Mouse (Mus musculus): ENCODE measurements around the gene Ttc37. TPM values are rescaled to one million over a fixed set of nuclear protein-coding genes. Genes with fewer than 3 reads are reported as not detected.

Gene Ttc37
- polyA plus RNA-seq, 1 experiment from 2014 or later, result 17.5 TPM

DNA sequence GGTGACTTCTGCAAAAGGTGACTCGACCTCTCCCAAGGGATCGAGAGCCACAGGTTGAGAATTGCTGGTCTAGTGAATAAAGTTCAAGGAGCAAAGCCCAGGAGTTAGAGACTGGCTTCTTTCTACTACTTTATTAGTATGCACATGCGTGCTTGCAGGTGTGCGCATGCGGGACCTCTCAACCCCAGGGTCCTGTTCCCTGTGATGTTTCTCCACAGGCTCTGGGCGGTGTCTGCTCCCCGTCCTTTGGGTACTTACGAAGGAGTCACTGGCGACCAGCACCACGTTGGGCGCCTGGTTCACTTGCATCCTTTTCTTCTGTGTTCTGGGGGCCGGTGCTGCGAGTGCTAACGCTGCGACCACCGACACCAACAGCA, 430 bp upstream of the Ttc37 start:
- Histone ChIP-seq H3K36me3 (peaks cover 15% of the 10 kb centered on the region), H3K4me1 (peaks cover 6% of the 10 kb centered on the region; the same call in 1 of the 2 replicates), H3K27ac (peak overlapping the region; percentile 80; the same call in 1 of the 2 replicates), H3K9me3 (no peaks in the 10 kb centered on the region), H3K4me2 (replicated peaks) (peak overlapping the region; percentile 61), H3K27me3 (no peaks in the 10 kb centered on the region), H3K4me3 (peak overlapping the region; percentile 68), H3K9ac (peak overlapping the region; percentile 71)
- peak; percentile 83 for ATAC-seq (ENCODE audit: low FRiP score, low read depth)
- 4% methylated on average over 16 of the region's 16 CpGs for WGBS

DNA sequence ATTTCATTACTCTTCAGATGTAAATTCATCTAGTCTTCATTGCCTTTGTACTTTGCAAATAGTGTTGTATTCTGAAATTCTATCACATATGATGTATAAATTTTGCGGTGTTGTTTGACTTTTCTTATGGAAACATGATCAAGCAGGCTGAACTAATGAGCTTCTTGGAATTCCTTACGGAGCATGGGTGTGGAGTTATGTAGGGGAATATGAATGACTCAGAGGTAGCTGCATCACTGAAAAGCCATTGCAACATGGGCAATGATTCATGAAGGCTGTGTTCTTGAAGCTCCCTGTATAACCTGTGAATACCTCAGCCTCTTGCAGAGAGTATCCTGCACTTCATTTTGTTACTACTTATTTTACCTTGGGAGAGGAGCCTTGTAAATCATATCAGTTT, 3.5 kb downstream of the Ttc37 start:
- Histone ChIP-seq H3K36me3 (peaks cover 22% of the 10 kb centered on the region), H3K9ac (no peak overlapping the region), H3K4me1 (peaks cover 6% of the 10 kb centered on the region; the same call in 1 of the 2 replicates), H3K9me3 (no peaks in the 10 kb centered on the region), H3K27ac (no peak overlapping the region), H3K4me3 (no peak overlapping the region), H3K4me2 (replicated peaks) (no peak overlapping the region), H3K27me3 (no peaks in the 10 kb centered on the region)
- 94% methylated on average over 2 of the region's 2 CpGs for WGBS
- ATAC-seq (ENCODE audit: low FRiP score, low read depth), result no peak

GRCm38 (mm10) chr13:76109069-76109824, 10.7 kb downstream of the Ttc37 start:
- Histone ChIP-seq H3K4me1 (no peaks in the 10 kb centered on the region), H3K36me3 (peaks cover 45% of the 10 kb centered on the region), H3K9me3 (no peaks in the 10 kb centered on the region), H3K4me2 (replicated peaks) (no peak overlapping the region), H3K27me3 (no peaks in the 10 kb centered on the region), H3K4me3 (no peak overlapping the region), H3K27ac (no peak overlapping the region), H3K9ac (no peak overlapping the region)
- no peak for ATAC-seq (ENCODE audit: low FRiP score, low read depth)
- WGBS, result 89% methylated on average over 18 of the region's 18 CpGs

GRCm38 (mm10) chr13:76128799-76129198, 30.3 kb downstream of the Ttc37 start:
- H3K27me3 ChIP-seq, result no peaks in the 10 kb centered on the region
- no peak overlapping the region for H3K4me3 ChIP-seq
- no peaks in the 10 kb centered on the region for H3K9me3 ChIP-seq
- ATAC-seq (ENCODE audit: low FRiP score, low read depth), result no peak
- WGBS, result 93% methylated on average over 4 of the region's 4 CpGs
- H3K4me1 ChIP-seq, result no peaks in the 10 kb centered on the region
- H3K9ac ChIP-seq, result no peak overlapping the region
- H3K27ac ChIP-seq, result no peak overlapping the region
- H3K36me3 ChIP-seq, result peaks cover 79% of the 10 kb centered on the region
- no peak overlapping the region for H3K4me2 ChIP-seq (replicated peaks)

DNA sequence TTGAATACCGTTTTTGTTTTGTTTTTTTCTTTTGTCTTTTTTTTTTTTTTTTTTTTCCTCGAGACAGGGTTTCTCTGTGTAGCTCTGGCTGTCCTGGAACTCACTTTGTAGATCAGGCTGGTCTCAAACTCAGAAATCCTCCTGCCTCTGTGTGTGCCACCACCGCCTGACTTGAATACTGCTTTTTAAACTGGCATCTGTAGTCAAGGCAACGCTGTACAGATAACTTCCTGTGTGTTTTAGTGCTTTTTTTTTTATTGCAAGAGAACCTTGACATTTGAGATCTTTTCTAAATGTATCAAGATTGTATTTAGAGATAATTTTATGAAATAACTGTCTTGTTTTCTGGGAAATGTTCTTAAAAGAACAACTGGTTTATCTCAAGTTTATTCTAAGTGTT, 33.9 kb downstream of the Ttc37 start:
- 84% methylated on average over 4 of the region's 4 CpGs for WGBS
- no peaks in the 10 kb centered on the region for H3K9me3 ChIP-seq
- H3K27me3 ChIP-seq, result no peaks in the 10 kb centered on the region
- H3K4me1 ChIP-seq, result no peaks in the 10 kb centered on the region
- H3K36me3 ChIP-seq, result peaks cover 69% of the 10 kb centered on the region
- H3K4me3 ChIP-seq, result no peak overlapping the region
- no peak overlapping the region for H3K4me2 ChIP-seq (replicated peaks)
- ATAC-seq (ENCODE audit: low FRiP score, low read depth), result no peak
- H3K9ac ChIP-seq, result no peak overlapping the region
- H3K27ac ChIP-seq, result no peak overlapping the region

- Histone ChIP-seq H3K9me3 (no peaks in the 10 kb centered on the region), H3K4me3 (no peak overlapping the region), H3K9ac (no peak overlapping the region), H3K36me3 (peaks cover 58% of the 10 kb centered on the region), H3K4me2 (replicated peaks) (no peak overlapping the region), H3K4me1 (no peaks in the 10 kb centered on the region), H3K27ac (no peak overlapping the region), H3K27me3 (no peaks in the 10 kb centered on the region)
- 80% methylated on average over 3 of the region's 3 CpGs for WGBS
- ATAC-seq (ENCODE audit: low FRiP score, low read depth), result no peak
These were observed 40.3 kb downstream of the Ttc37 start for GRCm38 (mm10) chr13:76138862-76139261.

GRCm38 (mm10) chr13:76141117-76141808, 42.7 kb downstream of the Ttc37 start:
- Histone ChIP-seq H3K9me3 (no peaks in the 10 kb centered on the region), H3K9ac (no peak overlapping the region), H3K27me3 (no peaks in the 10 kb centered on the region), H3K27ac (no peak overlapping the region), H3K4me1 (no peaks in the 10 kb centered on the region), H3K4me2 (replicated peaks) (no peak overlapping the region), H3K4me3 (no peak overlapping the region), H3K36me3 (peaks cover 47% of the 10 kb centered on the region)
- WGBS, result 91% methylated on average over 12 of the region's 12 CpGs
- ATAC-seq (ENCODE audit: low FRiP score, low read depth), result no peak

DNA sequence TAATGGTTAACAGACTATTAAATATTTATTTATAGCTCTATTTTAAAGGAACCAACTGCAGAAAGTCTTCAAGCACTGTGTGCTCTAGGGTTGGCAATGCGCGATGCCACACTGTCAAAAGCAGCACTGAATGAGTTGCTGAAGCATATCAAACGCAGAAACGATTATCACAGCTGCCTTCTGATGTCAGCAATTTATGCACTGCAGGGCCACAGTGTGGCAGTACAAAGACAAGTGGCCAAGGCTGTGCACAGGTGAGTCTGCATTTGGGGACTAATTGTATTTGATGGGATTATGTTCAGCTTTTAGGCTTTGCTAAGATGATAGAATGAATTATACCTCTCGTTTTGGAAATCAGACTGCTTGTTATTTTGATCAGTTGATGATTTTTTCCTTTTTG, 51.9 kb downstream of the Ttc37 start:
- H3K4me2 ChIP-seq (replicated peaks), result no peak overlapping the region
- 92% methylated on average over 5 of the region's 5 CpGs for WGBS
- H3K27ac ChIP-seq, result no peak overlapping the region
- H3K9me3 ChIP-seq, result no peaks in the 10 kb centered on the region
- ATAC-seq (ENCODE audit: low FRiP score, low read depth), result no peak
- no peaks in the 10 kb centered on the region for H3K4me1 ChIP-seq
- H3K27me3 ChIP-seq, result no peaks in the 10 kb centered on the region
- H3K4me3 ChIP-seq, result no peak overlapping the region
- no peak overlapping the region for H3K9ac ChIP-seq
- peaks cover 64% of the 10 kb centered on the region for H3K36me3 ChIP-seq

- Histone ChIP-seq H3K9me3 (no peaks in the 10 kb centered on the region), H3K4me3 (no peak overlapping the region), H3K27me3 (no peaks in the 10 kb centered on the region), H3K4me1 (no peaks in the 10 kb centered on the region), H3K36me3 (peaks cover 66% of the 10 kb centered on the region), H3K9ac (no peak overlapping the region), H3K4me2 (replicated peaks) (no peak overlapping the region), H3K27ac (no peak overlapping the region)
- ATAC-seq (ENCODE audit: low FRiP score, low read depth), result no peak
- WGBS, result 97% methylated on average over 3 of the region's 3 CpGs
These were observed 58.6 kb downstream of the Ttc37 start for GRCm38 (mm10) chr13:76157099-76157498.

GRCm38 (mm10) chr13:76157508-76157907, 59.0 kb downstream of the Ttc37 start:
- Histone ChIP-seq H3K4me1 (no peaks in the 10 kb centered on the region), H3K27me3 (no peaks in the 10 kb centered on the region), H3K4me2 (replicated peaks) (no peak overlapping the region), H3K4me3 (no peak overlapping the region), H3K9me3 (no peaks in the 10 kb centered on the region), H3K36me3 (peaks cover 69% of the 10 kb centered on the region), H3K9ac (no peak overlapping the region), H3K27ac (no peak overlapping the region)
- 97% methylated on average over 1 of the region's 1 CpGs for WGBS
- ATAC-seq (ENCODE audit: low FRiP score, low read depth), result no peak

DNA sequence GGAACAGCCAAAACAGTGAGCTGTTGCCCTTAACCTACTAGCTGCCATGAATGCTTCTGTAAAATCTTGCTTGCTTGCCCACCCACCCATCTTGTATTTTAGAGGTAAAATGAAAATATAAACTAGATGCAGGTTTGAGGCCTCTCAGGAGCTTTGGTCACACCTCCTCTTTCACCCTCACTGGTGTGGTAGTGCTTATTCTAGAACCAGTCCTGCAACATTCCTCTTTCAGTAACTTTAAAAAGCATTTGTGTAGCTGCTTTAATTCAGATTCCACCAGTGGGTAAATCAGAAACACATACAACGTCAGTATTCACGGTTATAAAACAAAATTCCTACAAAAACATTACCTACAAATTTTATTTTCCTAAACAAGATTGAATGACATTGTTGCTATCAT, 62.1 kb downstream of the Ttc37 start:
- H3K4me1 ChIP-seq, result no peaks in the 10 kb centered on the region
- H3K36me3 ChIP-seq, result peaks cover 71% of the 10 kb centered on the region
- H3K9ac ChIP-seq, result no peak overlapping the region
- 76% methylated on average over 2 of the region's 2 CpGs for WGBS
- H3K27ac ChIP-seq, result no peak overlapping the region
- H3K9me3 ChIP-seq, result no peaks in the 10 kb centered on the region
- no peak for ATAC-seq (ENCODE audit: low FRiP score, low read depth)
- no peak overlapping the region for H3K4me2 ChIP-seq (replicated peaks)
- H3K4me3 ChIP-seq, result no peak overlapping the region
- H3K27me3 ChIP-seq, result no peaks in the 10 kb centered on the region

GRCm38 (mm10) chr13:76174297-76174696, 75.8 kb downstream of the Ttc37 start:
- H3K4me3 ChIP-seq, result no peak overlapping the region
- no peaks in the 10 kb centered on the region for H3K27me3 ChIP-seq
- H3K4me1 ChIP-seq, result no peaks in the 10 kb centered on the region
- ATAC-seq (ENCODE audit: low FRiP score, low read depth), result no peak
- H3K36me3 ChIP-seq, result peaks cover 49% of the 10 kb centered on the region
- peaks cover 10% of the 10 kb centered on the region for H3K9me3 ChIP-seq
- no peak overlapping the region for H3K4me2 ChIP-seq (replicated peaks)
- H3K9ac ChIP-seq, result no peak overlapping the region
- H3K27ac ChIP-seq, result no peak overlapping the region
